Mouse (Mus musculus) layer of hippocampus, adult 2 months (tissue): ENCODE results near the gene Insc. TPM values are rescaled to one million over a fixed set of nuclear protein-coding genes. Genes with fewer than 3 reads are reported as not detected.
A peak's percentile ranks its signal among the peaks of the same experiment; 100 is the strongest.

Experiments used
- DNase-seq, 2 experiments: peaks; one replicate each; pipeline ENCODE4 v3.0.0; 2022; ENCODE audit warnings: low spot score in 2 of 2
- H3K27ac ChIP-seq: fragments of 200-600 bp; 2 replicates; pipeline ENCODE4 v1.8.1; 2022
- H3K4me3 ChIP-seq: fragments of 200-600 bp; 2 replicates; pipeline ENCODE4 v1.8.1; 2022; ENCODE audit warnings: mild to moderate bottlenecking
- CTCF ChIP-seq: fragments of 200-600 bp; conservative IDR thresholded peaks from 2 replicates; pipeline ENCODE4 v1.8.1; 2022; ENCODE audit warnings: antibody characterized with exemption, mild to moderate bottlenecking, moderate library complexity
- total RNA-seq, 2 experiments: library from RNA; stranded (reverse); gene quantifications; 2 replicates each; pipeline ENCODE4 v1.2.3; 2021

Insc gene
- total RNA-seq, 2 experiments from 2014 or later = 3.7 to 4.6 TPM

- DNase-seq = peak; percentile 86 to 91
- Histone ChIP-seq H3K27ac (no peak overlapping the region), H3K4me3 (no peak overlapping the region)
- peak; percentile 96 for TF ChIP-seq CTCF
Observed at GRCm38 (mm10) chr7:114817291-114817806, 73.9 kb downstream of the Insc start.

- no peak overlapping the region for H3K27ac ChIP-seq
- no peak overlapping the region for H3K4me3 ChIP-seq
- no peak for TF ChIP-seq CTCF
- no peak for DNase-seq
Observed at GRCm38 (mm10) chr7:114817879-114818278, 74.4 kb downstream of the Insc start.

GRCm38 (mm10) chr7:114818351-114818750 is 74.9 kb downstream of the Insc start:
- Histone ChIP-seq H3K4me3 (no peak overlapping the region), H3K27ac (no peak overlapping the region)
- no peak for DNase-seq
- no peak for TF ChIP-seq CTCF

- TF ChIP-seq CTCF = no peak
- Histone ChIP-seq H3K4me3 (no peak overlapping the region), H3K27ac (no peak overlapping the region)
- DNase-seq = no peak
Observed at GRCm38 (mm10) chr7:114818836-114819235, 75.3 kb downstream of the Insc start.

GRCm38 (mm10) chr7:114822736-114823135 is 79.2 kb downstream of the Insc start:
- no peak overlapping the region for H3K4me3 ChIP-seq
- no peak overlapping the region for H3K27ac ChIP-seq
- no peak for TF ChIP-seq CTCF
- no peak for DNase-seq

- Histone ChIP-seq H3K27ac (no peak overlapping the region), H3K4me3 (no peak overlapping the region)
- TF ChIP-seq CTCF = no peak
- DNase-seq = no peak
Observed at GRCm38 (mm10) chr7:114827360-114827759, 83.9 kb downstream of the Insc start.

- TF ChIP-seq CTCF = peak; percentile 36
- peak; percentile 21 to 25 for DNase-seq
- Histone ChIP-seq H3K27ac (no peak overlapping the region), H3K4me3 (no peak overlapping the region)
Observed at GRCm38 (mm10) chr7:114832257-114832940, 88.9 kb downstream of the Insc start.

- no peak for DNase-seq
- H3K27ac ChIP-seq = no peak overlapping the region
- no peak for TF ChIP-seq CTCF
- no peak overlapping the region for H3K4me3 ChIP-seq
Observed at GRCm38 (mm10) chr7:114834504-114834903, 91.0 kb downstream of the Insc start.

- DNase-seq = peak in 1 of 2 experiments; percentile 50
- Histone ChIP-seq H3K4me3 (no peak overlapping the region), H3K27ac (no peak overlapping the region)
- no peak for TF ChIP-seq CTCF
Observed at GRCm38 (mm10) chr7:114837268-114837667, 93.8 kb downstream of the Insc start.

GRCm38 (mm10) chr7:114840029-114840745 is 96.7 kb downstream of the Insc start:
- Histone ChIP-seq H3K27ac (no peak overlapping the region), H3K4me3 (no peak overlapping the region)
- no peak for TF ChIP-seq CTCF
- DNase-seq = no peak

- no peak for TF ChIP-seq CTCF
- Histone ChIP-seq H3K4me3 (no peak overlapping the region), H3K27ac (no peak overlapping the region)
- DNase-seq = peak in 1 of 2 experiments; percentile 14
Observed at GRCm38 (mm10) chr7:114842644-114843211, 99.2 kb downstream of the Insc start.

- no peak for DNase-seq
- H3K27ac ChIP-seq = no peak overlapping the region
- H3K4me3 ChIP-seq = no peak overlapping the region
- TF ChIP-seq CTCF = no peak
Observed at GRCm38 (mm10) chr7:114847179-114847578, 103.7 kb downstream of the Insc start.

- Histone ChIP-seq H3K27ac (no peak overlapping the region), H3K4me3 (no peak overlapping the region)
- no peak for DNase-seq
- TF ChIP-seq CTCF = no peak
Observed at GRCm38 (mm10) chr7:114852387-114852786, 108.9 kb downstream of the Insc start.
